Mouse (Mus musculus) lung, postnatal 0 days (tissue): ENCODE results near the gene Ugt1a10.

Experiments
- CTCF ChIP-seq: IDR thresholded peaks from 2 replicates; pipeline ENCODE4 v1.5.1; 2016; ENCODE audit warnings: antibody characterized with exemption, mild to moderate bottlenecking
- EP300 ChIP-seq: IDR thresholded peaks from 2 replicates; pipeline ENCODE4 v1.6.1; 2016; ENCODE audit warnings: antibody characterized with exemption, mild to moderate bottlenecking, control low read depth

- TF ChIP-seq CTCF (no peak), EP300 (no peak)
Measured at GRCm38 (mm10) chr1:88256886-88257663, 201.9 kb downstream of the Ugt1a10 start.
